Mouse (Mus musculus): ENCODE measurements around the gene Brd1. TPM values are rescaled to one million over a fixed set of nuclear protein-coding genes. Genes with fewer than 3 reads are reported as not detected.

The Brd1 gene
- total RNA-seq, 2 experiments from 2014 or later, result 31.9 to 49.4 TPM

GRCm38 (mm10) chr15:88692720-88693119 lies 41.3 kb downstream of the Brd1 start:
- ATAC-seq (replicated peaks; ENCODE audit: poor library complexity), result no peak

- no peak for ATAC-seq (replicated peaks; ENCODE audit: poor library complexity)
These were observed 42.9 kb downstream of the Brd1 start for GRCm38 (mm10) chr15:88691129-88691528.

DNA sequence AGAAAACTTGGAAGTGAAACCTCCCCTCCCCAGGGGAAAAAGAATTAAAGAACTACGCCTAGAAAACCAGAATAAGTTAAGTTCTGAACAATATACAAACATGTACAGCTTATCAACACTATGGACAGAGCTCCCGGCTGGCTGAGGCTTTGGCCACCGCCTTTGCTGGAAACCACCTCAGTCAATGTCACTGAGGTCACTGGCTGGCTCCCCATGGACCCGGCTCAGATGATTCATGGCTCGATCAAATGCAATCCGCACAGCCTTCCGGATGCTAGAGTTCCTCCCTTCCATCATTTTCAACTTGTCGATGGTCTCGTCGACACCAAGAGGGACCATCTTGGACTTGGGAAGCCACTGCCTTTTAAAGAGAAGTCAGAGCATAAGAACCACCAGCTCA lies 45.9 kb downstream of the Brd1 start:
- ATAC-seq (replicated peaks; ENCODE audit: poor library complexity), result no peak

DNA sequence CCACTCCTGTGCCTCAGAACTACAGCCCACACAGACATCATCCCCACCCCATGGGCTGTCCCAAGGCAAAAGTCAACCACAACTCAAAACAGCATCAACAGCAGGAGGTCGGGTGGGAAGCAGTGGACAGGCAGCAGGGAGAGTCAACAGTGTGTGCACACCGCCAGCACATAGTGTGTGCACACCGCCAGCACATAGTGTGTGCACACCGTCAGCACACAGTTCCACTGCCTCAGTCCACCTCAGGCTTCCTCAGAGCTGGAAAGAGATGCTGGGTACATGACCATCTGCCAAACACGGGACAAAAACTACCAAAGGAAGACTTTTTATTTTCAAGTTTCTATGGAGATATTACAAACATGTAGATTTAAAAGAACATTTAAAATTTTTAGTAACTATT lies 47.3 kb downstream of the Brd1 start:
- no peak for ATAC-seq (replicated peaks; ENCODE audit: poor library complexity)

DNA sequence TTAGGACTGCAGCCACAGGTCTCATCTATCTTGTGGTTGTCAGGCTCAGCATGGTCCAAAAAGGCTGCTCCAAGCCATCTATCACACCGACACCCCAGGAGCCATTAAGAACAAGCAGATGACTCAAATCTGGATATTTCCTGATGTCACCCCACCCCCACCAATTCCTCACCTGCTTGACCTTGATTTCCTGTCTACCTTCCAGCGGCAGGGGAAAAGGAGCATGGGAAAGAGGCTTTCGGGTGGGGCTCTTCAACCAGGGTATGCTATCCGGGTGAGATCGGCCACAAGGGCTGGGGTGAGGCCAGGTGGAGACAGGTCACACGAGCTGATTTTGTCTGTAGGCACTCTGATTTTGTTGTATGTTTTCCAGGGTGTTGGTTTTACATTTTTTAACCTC lies 50.0 kb downstream of the Brd1 start:
- ATAC-seq (replicated peaks; ENCODE audit: poor library complexity), result no peak

DNA sequence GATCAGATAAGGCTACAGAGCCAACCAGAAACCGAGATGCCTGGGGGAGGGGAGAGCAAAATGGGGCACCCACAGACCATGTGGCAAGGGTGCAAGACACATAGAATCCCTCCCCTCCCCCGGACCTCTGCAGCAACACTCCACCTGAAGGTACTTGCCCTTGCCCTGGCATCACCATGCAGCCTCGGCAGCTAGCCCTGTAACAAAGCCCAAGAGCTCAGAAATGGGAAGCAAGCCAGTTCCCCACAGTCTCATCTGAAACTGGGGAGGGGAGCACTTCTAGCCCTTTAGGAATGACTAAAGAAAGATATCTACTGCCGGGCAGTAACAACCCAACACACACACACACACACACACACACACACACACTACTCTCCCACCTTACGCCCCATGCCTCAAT lies 53.1 kb downstream of the Brd1 start:
- no peak for ATAC-seq (replicated peaks; ENCODE audit: poor library complexity)

GRCm38 (mm10) chr15:88677568-88677967 lies 56.5 kb downstream of the Brd1 start:
- ATAC-seq (replicated peaks; ENCODE audit: poor library complexity), result no peak

DNA sequence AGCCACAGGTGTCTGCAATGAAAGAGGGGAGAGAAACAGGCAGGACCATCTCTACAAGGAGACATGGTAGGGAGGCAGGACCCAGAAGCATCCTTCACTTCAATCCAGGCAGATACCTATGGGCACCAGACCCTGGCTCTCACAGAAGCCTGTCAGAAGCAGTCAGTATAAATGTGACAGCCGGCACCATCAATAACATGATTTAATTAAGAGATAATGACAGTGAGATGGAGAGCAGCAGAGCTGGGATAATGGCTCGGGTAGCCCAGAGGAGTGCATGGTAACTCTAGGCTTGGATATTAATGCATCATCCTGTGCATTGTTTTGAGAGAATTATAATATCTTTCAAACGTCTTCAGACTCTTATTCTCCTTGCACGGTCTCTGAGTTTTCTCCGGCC lies 58.0 kb downstream of the Brd1 start:
- ATAC-seq (replicated peaks; ENCODE audit: poor library complexity), result no peak

- no peak for ATAC-seq (replicated peaks; ENCODE audit: poor library complexity)
These were observed 65.3 kb downstream of the Brd1 start for GRCm38 (mm10) chr15:88668693-88669092.

GRCm38 (mm10) chr15:88667653-88668052 lies 66.4 kb downstream of the Brd1 start:
- ATAC-seq (replicated peaks; ENCODE audit: poor library complexity), result no peak

DNA sequence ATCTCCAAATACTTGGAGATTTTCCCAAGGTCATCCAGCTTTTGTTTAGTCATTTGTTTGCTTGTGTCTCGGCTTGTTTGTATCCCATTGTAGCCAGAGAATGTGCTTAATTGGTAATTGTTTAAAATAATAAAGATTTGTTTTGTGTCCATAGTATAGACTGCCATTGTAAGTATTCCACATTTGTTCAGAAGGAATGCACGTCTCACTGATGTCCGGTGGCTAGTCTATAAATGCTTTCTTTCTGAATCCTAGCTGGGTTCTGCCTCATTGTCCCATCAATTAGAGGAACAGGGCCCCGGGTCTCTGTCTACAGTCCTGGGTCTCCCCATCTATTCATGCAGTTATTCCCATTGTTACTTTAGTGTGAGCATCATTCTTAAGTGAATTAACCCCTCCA lies 68.2 kb downstream of the Brd1 start:
- ATAC-seq (replicated peaks; ENCODE audit: poor library complexity), result no peak

DNA sequence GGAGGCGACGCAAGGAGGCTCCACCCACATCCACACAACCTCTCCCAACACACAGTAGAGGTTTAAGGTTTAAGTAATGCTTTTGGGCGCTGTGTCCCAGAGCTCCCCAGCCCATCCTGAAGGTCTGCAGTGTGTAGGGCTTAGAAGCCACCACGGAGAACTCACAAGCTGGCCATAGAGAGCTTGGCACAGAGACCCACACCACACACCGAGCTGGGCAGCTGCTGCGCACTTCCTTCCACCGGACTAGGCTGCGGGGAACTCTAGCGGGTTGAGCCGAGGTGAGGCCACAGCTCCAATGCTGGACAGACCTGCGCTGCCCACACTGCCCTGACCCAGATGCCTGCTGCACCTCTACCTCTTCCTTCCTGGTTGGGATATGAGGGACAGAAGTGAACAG lies 71.0 kb downstream of the Brd1 start:
- no peak for ATAC-seq (replicated peaks; ENCODE audit: poor library complexity)

- peak; percentile 72 for ATAC-seq (replicated peaks; ENCODE audit: poor library complexity)
These were observed 71.8 kb downstream of the Brd1 start for GRCm38 (mm10) chr15:88662111-88662850.

GRCm38 (mm10) chr15:88661654-88662053 lies 72.4 kb downstream of the Brd1 start:
- no peak for ATAC-seq (replicated peaks; ENCODE audit: poor library complexity)

DNA sequence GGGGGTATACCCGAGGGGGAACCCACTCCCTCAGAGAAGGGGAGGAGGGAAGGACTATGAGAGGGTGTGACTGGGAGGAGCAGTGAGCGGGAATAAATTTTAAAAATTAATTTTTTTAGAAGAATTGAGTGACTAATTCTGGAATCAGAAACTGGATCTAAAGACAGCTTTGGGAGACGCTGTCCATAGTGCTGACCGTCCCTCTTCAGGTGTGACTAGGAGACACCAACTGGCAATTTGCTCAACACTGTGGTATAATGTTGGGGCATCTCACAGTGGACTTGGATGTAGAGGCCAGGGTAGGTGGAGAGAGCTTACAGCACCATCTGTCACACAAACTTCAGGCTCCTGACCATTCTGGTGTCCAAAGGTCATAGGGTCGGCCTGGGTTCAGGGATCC lies 82.0 kb downstream of the Brd1 start:
- no peak for ATAC-seq (replicated peaks; ENCODE audit: poor library complexity)

DNA sequence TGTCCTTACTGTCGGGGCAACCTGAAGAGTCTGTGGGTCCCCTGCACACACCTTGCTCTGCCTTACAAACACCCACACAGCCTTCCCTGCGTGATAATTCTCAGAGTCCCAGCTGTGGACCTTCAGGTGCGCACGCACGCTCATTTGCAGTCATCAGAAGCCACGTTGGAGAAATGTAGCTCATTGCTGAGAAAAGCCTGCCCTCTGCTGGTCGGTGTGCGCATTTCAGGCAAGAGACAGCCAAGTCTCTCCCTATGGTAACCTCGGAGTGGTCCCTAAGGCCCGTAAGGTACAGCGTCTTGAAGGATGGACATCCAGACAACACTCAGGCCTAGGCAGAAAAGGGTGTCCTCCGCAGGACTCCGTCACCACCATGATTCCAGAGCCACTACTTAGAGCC lies 83.0 kb downstream of the Brd1 start:
- peak; percentile 72 for ATAC-seq (replicated peaks; ENCODE audit: poor library complexity)

Other genes with a start within 250 kb of the Brd1 start
- not detected in 2 replicates for gene Zdhhc25, start 133.9 kb downstream of the Brd1 start, total RNA-seq (2015)
- gene Zdhhc25, start 133.9 kb downstream of the Brd1 start, total RNA-seq (2017), result not detected in 2 replicates
- gene Zbed4, start 17.4 kb upstream of the Brd1 start, total RNA-seq (2015), result 47.6 and 58.2 TPM in 2 replicates
- 54.5 and 59.6 TPM in 2 replicates for gene Zbed4, start 17.4 kb upstream of the Brd1 start, total RNA-seq (2017)
- 10.9 and 18.2 TPM in 2 replicates for gene Alg12, start 85.1 kb upstream of the Brd1 start, total RNA-seq (2015)
- gene Alg12, start 85.1 kb upstream of the Brd1 start, total RNA-seq (2017), result 7.9 and 10.3 TPM in 2 replicates
- gene Creld2, start 85.4 kb upstream of the Brd1 start, total RNA-seq (2015), result 65.2 and 68.1 TPM in 2 replicates
- 117 and 124 TPM in 2 replicates for gene Creld2, start 85.4 kb upstream of the Brd1 start, total RNA-seq (2017)
- gene Pim3, start 128.0 kb upstream of the Brd1 start, total RNA-seq (2015), result 11.0 and 18.0 TPM in 2 replicates
- 11.1 and 14.3 TPM in 2 replicates for gene Pim3, start 128.0 kb upstream of the Brd1 start, total RNA-seq (2017)
- not detected in 2 replicates for gene Ttll8, start 220.2 kb upstream of the Brd1 start, total RNA-seq (2015)
- gene Ttll8, start 220.2 kb upstream of the Brd1 start, total RNA-seq (2017), result not detected in 2 replicates
- not detected in 2 replicates for gene Mlc1, start 244.8 kb upstream of the Brd1 start, total RNA-seq (2015)
- gene Mlc1, start 244.8 kb upstream of the Brd1 start, total RNA-seq (2017), result not detected in 2 replicates
- not detected in 2 replicates for gene Mov10l1, start 248.7 kb upstream of the Brd1 start, total RNA-seq (2015)
- gene Mov10l1, start 248.7 kb upstream of the Brd1 start, total RNA-seq (2017), result not detected in 2 replicates

Measured in megakaryocyte progenitor cell, adult 5-6 weeks (primary cell).